Mouse (Mus musculus) testis, adult 2 months (tissue): Measurements from ENCODE around the gene Espnl.

Source experiments
- CTCF ChIP-seq: fragments of 200-500 bp; IDR thresholded peaks from 2 replicates; pipeline ENCODE4 v1.5.1; 2012; ENCODE audit warnings: low read depth, mild to moderate bottlenecking, inconsistent platforms, low read length, moderate library complexity; ENCODE audit not compliant: control insufficient read depth, insufficient read depth, insufficient replicate concordance
- POLR2A ChIP-seq: fragments of 200-500 bp; IDR thresholded peaks from 2 replicates; pipeline ENCODE4 v1.6.1; 2012; ENCODE audit warnings: low read depth, mild to moderate bottlenecking, inconsistent platforms, low read length, moderate library complexity; ENCODE audit not compliant: control insufficient read depth

DNA sequence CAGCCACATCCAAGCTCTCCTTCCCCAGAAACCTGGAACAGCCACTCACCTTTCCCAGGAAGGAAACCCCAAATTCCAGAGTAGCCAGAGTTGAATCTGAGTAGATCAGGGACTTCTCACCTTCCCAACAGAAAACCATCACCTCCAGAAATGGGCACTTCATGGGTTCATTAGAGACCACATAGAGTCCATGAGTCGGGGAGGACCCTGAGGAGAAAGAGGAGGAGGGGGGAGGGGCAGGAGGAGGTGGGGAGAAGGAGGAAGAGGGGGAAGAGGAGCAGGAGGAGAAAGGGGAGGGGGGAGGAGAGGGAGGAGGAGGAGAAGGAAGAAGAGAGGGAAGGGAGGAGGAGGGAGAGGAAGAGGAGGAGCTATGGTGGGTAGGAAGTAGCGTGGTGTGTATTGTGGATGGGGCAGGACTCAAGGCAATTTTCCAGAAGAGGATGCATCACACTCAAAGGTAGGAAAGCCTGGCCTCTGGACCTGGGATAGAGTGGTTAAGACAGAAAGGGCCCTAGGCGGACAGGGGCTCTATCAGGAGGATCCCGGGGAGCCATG, 3.7 kb downstream of the Espnl start:
- TF ChIP-seq CTCF (no peak), POLR2A (no peak)
